Comparison of ENCODE assay signal across 8 mouse cellular contexts in the genomic region with DNA sequence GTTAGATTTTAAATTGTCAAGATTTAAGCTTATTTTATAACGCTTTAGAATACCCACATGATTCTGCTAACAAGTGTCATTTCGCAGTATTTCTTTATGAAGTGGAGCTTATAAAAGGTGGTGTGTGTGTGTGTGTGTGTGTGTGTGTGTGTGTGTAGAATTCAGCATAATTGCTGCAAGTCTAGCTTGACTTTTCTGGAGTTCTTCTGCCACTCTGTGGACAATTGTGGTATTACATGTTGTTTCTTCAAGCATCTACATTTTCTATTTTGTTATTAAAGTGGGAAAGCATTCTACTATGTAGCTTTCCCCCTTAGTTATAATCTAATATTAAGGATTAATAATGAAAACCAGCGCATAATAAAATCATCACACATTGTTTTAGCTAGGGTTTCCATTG.
DNase-seq lines count a peak whose midpoint lies in the region; ATAC-seq lines count a peak whose summit lies in the region.

No protein-coding gene starts in this region.

- no peak overlapping the region for H3K27ac ChIP-seq in midbrain, embryonic 14.5 days (replicated peaks; ENCODE audit: low read depth, low read length)
- no peak overlapping the region for H3K27ac ChIP-seq in midbrain, embryonic 15.5 days
- H3K27ac ChIP-seq in kidney, embryonic 16.5 days (ENCODE audit: low read length) = no peak overlapping the region
- H3K27ac ChIP-seq in neural tube, embryonic 13.5 days (replicated peaks) = peak overlapping the region; percentile 92

- no peak overlapping the region for H3K4me3 ChIP-seq in midbrain, embryonic 14.5 days (replicated peaks; ENCODE audit: low read depth, low read length)
- H3K4me3 ChIP-seq in midbrain, embryonic 15.5 days = no peak overlapping the region
- H3K4me3 ChIP-seq in kidney, embryonic 16.5 days (ENCODE audit: low read length) = no peak overlapping the region
- no peak overlapping the region for H3K4me3 ChIP-seq in neural tube, embryonic 13.5 days

- H3K9me3 ChIP-seq in midbrain, embryonic 14.5 days (ENCODE audit: control insufficient read depth, low read length) = no peaks in the 10 kb centered on the region
- no peaks in the 10 kb centered on the region for H3K9me3 ChIP-seq in midbrain, embryonic 15.5 days
- H3K9me3 ChIP-seq in kidney, embryonic 16.5 days (ENCODE audit: low read length) = no peaks in the 10 kb centered on the region
- no peaks in the 10 kb centered on the region for H3K9me3 ChIP-seq in neural tube, embryonic 13.5 days

- no peak overlapping the region for H3K4me2 ChIP-seq in midbrain, embryonic 14.5 days (ENCODE audit: low read length)
- no peak overlapping the region for H3K4me2 ChIP-seq in midbrain, embryonic 15.5 days
- 0 out of 2 replicates have a peak overlapping the region, but pooled peaks have one; percentile 4 for H3K4me2 ChIP-seq in kidney, embryonic 16.5 days (replicated peaks; ENCODE audit: low read depth, low read length)
- no peak overlapping the region for H3K4me2 ChIP-seq in neural tube, embryonic 13.5 days

- peak; percentile 76 for DNase-seq in cerebellum, adult 9-10 months
- DNase-seq in midbrain, embryonic 14.5 days = peak; percentile 92
- peak; percentile 76 for DNase-seq in embryo, embryonic 10 days (ENCODE audit: low spot score)

- WGBS in midbrain, embryonic 14.5 days = 22% methylated on average over 3 of the region's 3 CpGs
- 19% methylated on average over 3 of the region's 3 CpGs for WGBS in midbrain, embryonic 15.5 days
- WGBS in kidney, embryonic 16.5 days = 32% methylated on average over 3 of the region's 3 CpGs
- 16% methylated on average over 3 of the region's 3 CpGs for WGBS in neural tube, embryonic 13.5 days

- no peaks in the 10 kb centered on the region for H3K27me3 ChIP-seq in midbrain, embryonic 14.5 days (ENCODE audit: control insufficient read depth, insufficient read depth, low read length)
- no peaks in the 10 kb centered on the region for H3K27me3 ChIP-seq in midbrain, embryonic 15.5 days (replicated peaks)
- no peaks in the 10 kb centered on the region for H3K27me3 ChIP-seq in kidney, embryonic 16.5 days (ENCODE audit: insufficient read depth, low read length)
- no peaks in the 10 kb centered on the region for H3K27me3 ChIP-seq in neural tube, embryonic 13.5 days

- H3K36me3 ChIP-seq in midbrain, embryonic 14.5 days (ENCODE audit: control insufficient read depth, insufficient read depth, low read length) = no peaks in the 10 kb centered on the region; the same call in 1 of the 2 replicates
- no peaks in the 10 kb centered on the region for H3K36me3 ChIP-seq in midbrain, embryonic 15.5 days (replicated peaks)
- H3K36me3 ChIP-seq in kidney, embryonic 16.5 days (ENCODE audit: insufficient read depth, low read length) = no peaks in the 10 kb centered on the region
- H3K36me3 ChIP-seq in neural tube, embryonic 13.5 days = no peaks in the 10 kb centered on the region

- H3K9ac ChIP-seq in midbrain, embryonic 14.5 days (replicated peaks; ENCODE audit: low read length) = no peak overlapping the region
- H3K9ac ChIP-seq in midbrain, embryonic 15.5 days = no peak overlapping the region
- no peak overlapping the region for H3K9ac ChIP-seq in kidney, embryonic 16.5 days (replicated peaks; ENCODE audit: low read length)
- no peak overlapping the region for H3K9ac ChIP-seq in neural tube, embryonic 13.5 days

- ATAC-seq in cerebellum, adult (ENCODE audit: insufficient number of reproducible peaks, low FRiP score, low TSS enrichment) = no peak
- ATAC-seq in midbrain, embryonic 14.5 days (ENCODE audit: low FRiP score, low TSS enrichment) = no peak
- no peak for ATAC-seq in midbrain, embryonic 15.5 days (replicated peaks)
- no peak for ATAC-seq in kidney, embryonic 16.5 days (ENCODE audit: low FRiP score, low TSS enrichment)
- no peak for ATAC-seq in neural tube, embryonic 13.5 days (ENCODE audit: low read depth)
- ATAC-seq in megakaryocyte, adult 5-6 weeks (ENCODE audit: poor library complexity, severe bottlenecking) = no peak

- peaks cover 47% of the 10 kb centered on the region for H3K4me1 ChIP-seq in midbrain, embryonic 14.5 days (ENCODE audit: control insufficient read depth, insufficient read depth, low read length)
- peaks cover 47% of the 10 kb centered on the region for H3K4me1 ChIP-seq in midbrain, embryonic 15.5 days
- H3K4me1 ChIP-seq in kidney, embryonic 16.5 days (ENCODE audit: insufficient read depth, low read length) = peaks cover 10% of the 10 kb centered on the region
- H3K4me1 ChIP-seq in neural tube, embryonic 13.5 days (replicated peaks) = peaks cover 54% of the 10 kb centered on the region
